In the genomic region with DNA sequence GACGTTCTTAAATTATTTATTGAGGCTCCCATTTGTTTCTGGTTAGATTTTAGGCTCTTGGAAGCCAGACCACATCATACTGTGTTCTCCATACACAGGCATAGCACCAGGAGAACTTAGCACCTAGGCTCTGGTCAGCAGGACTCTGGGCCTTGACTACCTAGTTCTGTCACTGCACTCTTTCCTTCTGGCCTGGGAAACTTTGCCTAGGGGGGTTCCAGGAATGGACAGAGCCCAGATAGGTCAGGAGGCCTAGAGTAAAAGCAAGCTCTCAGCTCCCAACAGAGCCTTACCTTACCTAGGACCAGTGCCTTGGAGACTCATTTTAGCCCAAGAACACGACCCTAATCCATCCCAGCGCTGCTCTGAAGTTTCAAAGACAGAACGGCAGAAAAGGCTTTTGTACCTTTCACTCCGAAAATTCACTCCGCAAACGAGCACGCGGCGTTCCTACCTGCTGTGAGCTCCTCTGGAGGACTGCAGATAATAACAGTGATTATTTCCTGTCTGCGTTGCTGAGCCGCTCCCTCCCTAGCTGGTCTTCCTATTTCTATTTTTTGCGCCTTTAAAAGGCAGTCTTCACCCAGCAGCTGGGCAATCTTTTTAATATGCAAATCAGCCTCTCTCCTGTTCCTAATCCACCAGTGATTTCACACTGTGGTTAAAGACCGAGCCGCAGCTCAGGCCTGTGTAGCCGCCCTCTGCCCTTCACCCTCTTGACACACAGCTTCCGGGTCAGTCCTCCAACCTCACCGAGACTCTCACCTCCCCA, we compare ENCODE assay signal across 9 mouse cellular contexts. TPM values are rescaled to one million over a fixed set of nuclear protein-coding genes. Genes with fewer than 3 reads are reported as not detected.
A peak's percentile ranks its signal among the peaks of the same experiment; 100 is the strongest.
DNase-seq lines count a peak whose midpoint lies in the region; ATAC-seq lines count a peak whose summit lies in the region.
"Had no signal": no experiment of that assay in that cellular context is flagged by ENCODE, and none has a peak within 500 bp of the region (broad histone marks: within the 10 kb centered on the region; RNA-seq: fewer than 3 reads in every experiment).

No protein-coding gene starts in this region.

- no peak overlapping the region for H3K9ac ChIP-seq in kidney, embryonic 16.5 days (replicated peaks; ENCODE audit: low read length)
- H3K9ac ChIP-seq in neural tube, embryonic 14.5 days (replicated peaks; ENCODE audit: low read depth, low read length) = 0 out of 2 replicates have a peak overlapping the region, but pooled peaks have one; percentile 11
- H3K9ac ChIP-seq: liver, embryonic 15.5 days had no signal

- no peaks in the 10 kb centered on the region for H3K9me3 ChIP-seq in kidney, embryonic 16.5 days (ENCODE audit: low read length)
- no peaks in the 10 kb centered on the region for H3K9me3 ChIP-seq in neural tube, embryonic 14.5 days (ENCODE audit: control insufficient read depth, low read length)
- H3K9me3 ChIP-seq: liver, embryonic 15.5 days had no signal

- no peak for ATAC-seq in kidney, embryonic 16.5 days (ENCODE audit: low FRiP score, low TSS enrichment)
- 0 out of 2 replicates have a peak, but pooled peaks have one; percentile 12 for ATAC-seq in neural tube, embryonic 14.5 days (ENCODE audit: low read depth)
- no peak for ATAC-seq in megakaryocyte-erythroid progenitor cell, adult 5-6 weeks (replicated peaks; ENCODE audit: low FRiP score, low TSS enrichment, poor library complexity, severe bottlenecking)

- 32% methylated on average over 18 of the region's 18 CpGs for WGBS in kidney, embryonic 16.5 days
- 13% methylated on average over 18 of the region's 18 CpGs for WGBS in neural tube, embryonic 14.5 days

- no peaks in the 10 kb centered on the region; the same call in 1 of the 2 replicates for H3K27me3 ChIP-seq in kidney, embryonic 16.5 days (ENCODE audit: insufficient read depth, low read length)
- H3K27me3 ChIP-seq in neural tube, embryonic 14.5 days (ENCODE audit: control insufficient read depth, insufficient read depth, low read length) = no peaks in the 10 kb centered on the region

- DNase-seq in kidney, adult 8-10 months = no peak
- peak; percentile 45 for DNase-seq in embryo, embryonic 10.5 days (ENCODE audit: low spot score)
- peak; percentile 29 for DNase-seq in induced T-regulatory cell, adult 2 months (ENCODE audit: low read depth)
- DNase-seq in urinary bladder, postnatal 10 days (ENCODE audit: low spot score) = no peak
- DNase-seq in adipocyte (ENCODE audit: low spot score) = no peak

- H3K4me3 ChIP-seq in kidney, embryonic 16.5 days (ENCODE audit: low read length) = no peak overlapping the region
- no peak overlapping the region for H3K4me3 ChIP-seq in neural tube, embryonic 14.5 days (ENCODE audit: low read depth, low read length)
- H3K4me3 ChIP-seq: liver, embryonic 15.5 days had no signal

- peaks cover 23% of the 10 kb centered on the region for H3K4me1 ChIP-seq in kidney, embryonic 16.5 days (ENCODE audit: insufficient read depth, low read length)
- peaks cover 15% of the 10 kb centered on the region for H3K4me1 ChIP-seq in neural tube, embryonic 14.5 days (ENCODE audit: control insufficient read depth, insufficient read depth, low read length)

- no peak overlapping the region for H3K4me2 ChIP-seq in kidney, embryonic 16.5 days (replicated peaks; ENCODE audit: low read depth, low read length)
- peak overlapping the region; percentile 21; the same call in 1 of the 2 replicates for H3K4me2 ChIP-seq in neural tube, embryonic 14.5 days (ENCODE audit: low read depth, low read length)
- H3K4me2 ChIP-seq: liver, embryonic 15.5 days had no signal

- H3K36me3 ChIP-seq in kidney, embryonic 16.5 days (ENCODE audit: insufficient read depth, low read length) = no peaks in the 10 kb centered on the region
- no peaks in the 10 kb centered on the region for H3K36me3 ChIP-seq in neural tube, embryonic 14.5 days (ENCODE audit: control insufficient read depth, insufficient read depth, low read length)
- H3K36me3 ChIP-seq: liver, embryonic 15.5 days had no signal

- 0 out of 2 replicates have a peak overlapping the region, but pooled peaks have one; percentile 35 for H3K27ac ChIP-seq in kidney, embryonic 16.5 days (ENCODE audit: low read length)
- H3K27ac ChIP-seq in neural tube, embryonic 14.5 days (ENCODE audit: low read depth, low read length) = no peak overlapping the region
- H3K27ac ChIP-seq: liver, embryonic 15.5 days had no signal

RNA-seq across cellular contexts. Expression of gene Rab4a, which starts 52.0 kb away (rescaled TPM):
- polyA plus RNA-seq in kidney, embryonic 16.5 days (2015; fragmentation: Nextera tagmentation; extraction: Ambion mirVana) = 50.8 and 51.5 TPM in 2 replicates
- polyA plus RNA-seq in neural tube, embryonic 14.5 days (2014; fragmentation: Nextera tagmentation; extraction: Ambion mirVana) = 85.4 and 91.8 TPM in 2 replicates
- 77.5 and 84.1 TPM in 2 replicates for total RNA-seq in megakaryocyte-erythroid progenitor cell, adult 5-6 weeks (2014; fragmentation: Nextera tagmentation)
- 23.6 and 42.7 TPM in 2 replicates for total RNA-seq in megakaryocyte-erythroid progenitor cell, adult 5-6 weeks (2017)

Comparison
In these comparisons a context has a peak if more than half of its experiments do, and no peak if none do; other contexts are left out.
1. DNase-seq: peak in embryo, embryonic 10.5 days (single experiment) and induced T-regulatory cell, adult 2 months (single experiment); none in kidney, adult 8-10 months (0 of 2), urinary bladder, postnatal 10 days (single experiment) and adipocyte (single experiment).